Mouse (Mus musculus) E14TG2a.4 (cell line): ENCODE measurements at regions not wholly inside any gene's neighbourhood (a gene's known extent, or its start where the extent isn't known, plus 50 kb on each side); places are given as distances from the start of the nearest gene placed in this dataset.
A peak's percentile ranks its signal among the peaks of the same experiment; 100 is the strongest.

ENCODE experiments used
- H3K27me3 ChIP-seq: 2 replicates; pipeline ENCODE4 v1.6.1; 2014; ENCODE audit warnings: low read length, control low read depth; ENCODE audit not compliant: insufficient read depth
- H3K36me3 ChIP-seq: 2 replicates; pipeline ENCODE4 v1.6.1; 2014; ENCODE audit warnings: low read length, control low read depth; ENCODE audit not compliant: insufficient read depth
- H3K4me1 ChIP-seq: replicated peaks from 2 replicates; pipeline ENCODE4 v1.6.1; 2014; ENCODE audit warnings: low read depth, low read length, control low read depth
- H3K4me3 ChIP-seq: replicated peaks from 2 replicates; pipeline ENCODE4 v1.5.1; 2014; ENCODE audit warnings: mild to moderate bottlenecking, low read length
- H3K9me3 ChIP-seq: 2 replicates; pipeline ENCODE4 v1.6.1; 2014; ENCODE audit warnings: low read length, control low read depth
- CTCF ChIP-seq: conservative IDR thresholded peaks from 2 replicates; pipeline ENCODE4 v1.5.1; 2014; ENCODE audit warnings: low read length
- NANOG ChIP-seq: IDR thresholded peaks from 2 replicates; pipeline ENCODE4 v1.6.1; 2014; ENCODE audit warnings: borderline replicate concordance, low read length, mixed read lengths
- POU5F1 ChIP-seq: IDR thresholded peaks from 2 replicates; pipeline ENCODE4 v1.6.1; 2014; ENCODE audit warnings: low read length, borderline replicate concordance

DNA sequence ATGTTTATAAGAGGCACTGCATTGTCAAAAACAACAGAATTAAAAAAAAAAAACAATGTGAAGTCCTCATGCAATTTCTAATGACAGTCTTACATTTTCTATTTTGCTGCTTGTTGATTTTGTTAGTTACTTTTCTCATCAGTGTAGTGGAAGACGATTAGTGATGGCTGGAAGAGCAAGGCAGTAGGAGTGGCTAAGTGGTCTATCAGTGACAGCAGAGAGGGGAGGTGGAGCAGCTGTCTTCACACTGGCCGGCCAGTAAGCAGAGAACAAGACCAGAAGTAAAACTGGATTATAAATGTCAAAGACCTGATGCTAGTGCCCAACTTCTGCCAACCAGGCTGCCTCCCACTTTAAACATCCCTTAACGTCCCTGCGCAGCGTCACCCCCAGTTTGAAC lies 265.6 kb upstream of the Fbxl7 start:
- TF ChIP-seq POU5F1: no peak
- TF ChIP-seq NANOG: no peak
- Histone ChIP-seq H3K27me3 (no peaks in the 10 kb centered on the region), H3K36me3 (no peaks in the 10 kb centered on the region), H3K4me1 (no peaks in the 10 kb centered on the region), H3K4me3 (no peak overlapping the region), H3K9me3 (no peaks in the 10 kb centered on the region)

DNA sequence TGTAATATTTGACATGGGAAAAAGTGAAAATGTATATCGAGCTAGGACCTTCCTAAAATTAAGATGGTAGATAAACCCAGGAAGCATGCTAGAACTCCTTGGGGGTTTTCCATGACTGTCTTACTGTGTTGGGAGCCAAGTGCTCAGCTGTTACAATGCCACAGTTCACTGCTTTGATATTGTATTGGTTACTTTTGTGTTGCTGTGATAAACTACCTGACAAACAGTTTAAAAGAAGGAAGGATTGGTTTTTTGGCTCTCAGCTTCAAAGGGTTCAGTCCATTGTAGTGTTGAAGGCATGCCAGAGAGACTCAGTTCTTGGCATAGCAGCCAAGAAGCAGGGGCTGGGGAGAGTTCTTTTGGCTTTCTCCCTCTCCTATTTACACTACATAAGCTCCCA lies 272.1 kb upstream of the Fbxl7 start:
- Histone ChIP-seq H3K4me1 (no peaks in the 10 kb centered on the region; the same call in 1 of the 2 replicates), H3K27me3 (no peaks in the 10 kb centered on the region)
- TF ChIP-seq NANOG (no peak), POU5F1 (no peak), CTCF (no peak)

DNA sequence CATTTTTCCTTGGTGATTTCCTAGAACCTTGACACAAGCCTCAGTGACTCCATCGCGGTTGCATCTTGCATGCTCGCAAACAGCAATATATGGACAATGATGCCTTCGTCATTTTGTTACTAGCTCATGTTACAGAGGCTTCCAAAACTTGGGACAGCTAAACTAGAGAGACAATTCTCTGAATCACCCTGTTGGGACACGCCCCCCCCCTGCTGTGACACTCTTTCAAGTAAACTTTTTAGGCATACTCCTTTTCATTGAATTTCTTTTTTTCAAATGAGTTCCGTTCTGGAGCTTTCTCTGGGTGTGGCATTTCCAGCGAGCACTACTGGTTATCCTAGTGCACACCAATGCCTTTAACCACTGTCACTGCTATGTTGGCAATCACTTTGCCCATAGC lies 274.5 kb upstream of the Fbxl7 start:
- no peaks in the 10 kb centered on the region; the same call in 1 of the 2 replicates for H3K4me1 ChIP-seq
- TF ChIP-seq NANOG (no peak), POU5F1 (no peak), CTCF (no peak)
- H3K27me3 ChIP-seq: no peaks in the 10 kb centered on the region
- H3K4me3 ChIP-seq: no peak overlapping the region
- no peaks in the 10 kb centered on the region for H3K36me3 ChIP-seq
- peaks cover 4% of the 10 kb centered on the region for H3K9me3 ChIP-seq

More for the DNA sequence above, 272.1 kb upstream of the Fbxl7 start:
- Histone ChIP-seq H3K4me3 (no peak overlapping the region), H3K36me3 (no peaks in the 10 kb centered on the region), H3K9me3 (peaks cover 4% of the 10 kb centered on the region)

DNA sequence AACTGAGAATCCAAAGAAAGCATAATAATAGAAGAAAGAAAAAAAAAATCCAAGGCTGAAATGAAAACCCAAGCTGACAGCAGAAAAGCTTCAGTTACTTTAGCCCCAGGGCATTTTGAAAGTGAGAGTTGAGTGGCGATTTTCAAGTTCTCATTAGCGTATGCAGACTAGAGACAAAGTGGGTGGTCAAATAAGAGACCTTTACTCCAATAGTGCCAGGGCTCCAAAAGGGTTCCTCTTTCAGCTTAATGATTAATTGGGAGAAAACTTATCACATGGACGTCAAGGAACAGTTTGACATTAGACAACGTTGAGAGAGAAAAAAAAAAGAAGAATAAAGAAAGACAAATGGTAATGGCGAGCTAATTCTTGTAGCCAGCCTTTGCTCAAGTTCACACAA lies 278.1 kb upstream of the Fbxl7 start:
- no peaks in the 10 kb centered on the region; the same call in 1 of the 2 replicates for H3K4me1 ChIP-seq
- no peak overlapping the region for H3K4me3 ChIP-seq
- H3K9me3 ChIP-seq: peaks cover 4% of the 10 kb centered on the region
- TF ChIP-seq CTCF: no peak
- peak; percentile 8; the same call in 1 of the 2 replicates for TF ChIP-seq NANOG
- H3K27me3 ChIP-seq: no peaks in the 10 kb centered on the region
- H3K36me3 ChIP-seq: no peaks in the 10 kb centered on the region

DNA sequence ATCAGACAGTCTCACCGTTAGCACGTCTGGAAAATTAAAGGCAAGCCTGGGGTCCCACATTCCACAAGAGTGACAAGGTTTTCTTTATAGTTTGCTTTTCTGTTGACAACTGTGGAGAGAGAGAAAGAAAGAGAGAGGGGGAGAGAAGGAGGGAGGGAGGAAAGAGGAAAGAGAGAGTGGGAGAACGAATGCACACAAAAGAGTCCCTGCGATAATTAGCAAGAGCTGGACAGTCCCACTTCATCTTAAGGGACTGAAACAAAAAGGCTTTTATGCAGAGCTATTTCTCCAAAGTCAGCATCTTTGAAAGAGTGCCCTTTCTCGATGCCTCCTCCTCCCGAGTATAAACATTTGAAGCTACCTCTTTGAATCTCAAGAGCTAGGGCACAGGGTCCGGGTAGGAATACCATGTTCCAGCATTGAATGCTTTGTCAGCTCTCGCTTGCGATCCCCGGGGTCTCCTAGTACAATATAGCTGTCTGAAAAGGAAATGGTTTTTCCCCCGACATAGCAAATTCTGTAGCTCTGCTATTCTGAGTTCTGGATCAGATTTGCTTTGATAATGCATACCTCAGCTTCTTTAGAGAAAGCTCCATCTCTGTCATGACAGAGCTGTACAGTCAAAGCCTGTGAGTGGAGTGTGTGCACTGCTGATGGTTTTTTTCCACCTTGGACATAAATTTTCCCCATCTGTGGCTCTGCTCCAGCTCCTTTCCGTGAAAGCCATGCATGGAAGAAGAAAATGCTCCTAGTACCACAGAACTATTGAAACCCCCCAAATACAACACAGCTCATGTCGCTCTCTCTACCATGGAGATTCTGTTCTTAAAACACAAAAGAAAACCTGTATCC lies 282.9 kb upstream of the Fbxl7 start:
- no peaks in the 10 kb centered on the region for H3K27me3 ChIP-seq
- peaks cover 12% of the 10 kb centered on the region; the same call in 1 of the 2 replicates for H3K9me3 ChIP-seq
- TF ChIP-seq NANOG (no peak), POU5F1 (no peak), CTCF (no peak)
- no peak overlapping the region for H3K4me3 ChIP-seq
- H3K36me3 ChIP-seq: no peaks in the 10 kb centered on the region
- no peaks in the 10 kb centered on the region for H3K4me1 ChIP-seq

DNA sequence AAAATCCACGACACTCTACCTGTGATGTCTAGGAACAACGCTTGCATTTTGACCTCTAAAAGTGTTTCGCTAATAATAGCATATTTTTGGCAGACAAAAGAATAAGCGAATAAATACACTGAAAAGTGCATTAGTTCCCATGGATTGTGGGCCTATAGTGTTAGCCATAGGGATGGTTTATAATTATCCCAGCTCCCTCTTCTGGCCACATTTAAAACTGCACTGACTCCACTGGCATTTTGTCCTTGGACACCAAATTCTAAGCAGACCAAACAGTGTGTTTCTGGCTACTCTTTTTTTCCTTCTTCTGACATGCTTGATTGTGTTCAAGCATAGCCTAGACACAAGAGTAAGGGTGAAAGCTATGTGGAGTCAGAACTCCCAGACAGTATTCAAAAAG lies 276.8 kb upstream of the Ank start:
- no peaks in the 10 kb centered on the region for H3K27me3 ChIP-seq
- H3K9me3 ChIP-seq: no peaks in the 10 kb centered on the region
- H3K4me3 ChIP-seq: no peak overlapping the region
- H3K36me3 ChIP-seq: no peaks in the 10 kb centered on the region
- TF ChIP-seq POU5F1 (no peak), CTCF (peak; percentile 96)
- no peaks in the 10 kb centered on the region for H3K4me1 ChIP-seq

DNA sequence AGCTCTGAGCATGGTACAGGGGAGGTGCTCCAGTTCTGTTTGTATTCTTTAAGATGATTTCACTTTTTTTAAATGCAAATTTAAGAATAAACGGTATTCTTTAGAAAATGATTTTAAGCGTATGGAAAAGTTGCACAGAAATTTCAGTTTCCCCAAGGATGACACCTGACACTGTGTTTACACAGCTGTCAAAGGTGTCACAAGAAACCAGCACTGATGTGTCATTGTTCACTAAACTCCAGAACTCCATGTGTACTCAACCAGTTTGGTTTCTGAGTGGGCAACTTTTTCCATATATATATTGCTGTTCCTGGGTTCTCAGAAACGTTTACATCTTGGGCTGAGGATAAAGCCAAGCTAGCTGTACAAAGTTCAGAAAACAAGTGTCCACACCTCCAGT lies 265.0 kb upstream of the Ank start:
- no peak overlapping the region for H3K4me3 ChIP-seq
- TF ChIP-seq CTCF: no peak
- TF ChIP-seq NANOG: no peak
- no peak for TF ChIP-seq POU5F1
- no peaks in the 10 kb centered on the region for H3K36me3 ChIP-seq
- peaks cover 12% of the 10 kb centered on the region for H3K9me3 ChIP-seq
- peaks cover 2% of the 10 kb centered on the region; the same call in 1 of the 2 replicates for H3K4me1 ChIP-seq
- H3K27me3 ChIP-seq: no peaks in the 10 kb centered on the region

DNA sequence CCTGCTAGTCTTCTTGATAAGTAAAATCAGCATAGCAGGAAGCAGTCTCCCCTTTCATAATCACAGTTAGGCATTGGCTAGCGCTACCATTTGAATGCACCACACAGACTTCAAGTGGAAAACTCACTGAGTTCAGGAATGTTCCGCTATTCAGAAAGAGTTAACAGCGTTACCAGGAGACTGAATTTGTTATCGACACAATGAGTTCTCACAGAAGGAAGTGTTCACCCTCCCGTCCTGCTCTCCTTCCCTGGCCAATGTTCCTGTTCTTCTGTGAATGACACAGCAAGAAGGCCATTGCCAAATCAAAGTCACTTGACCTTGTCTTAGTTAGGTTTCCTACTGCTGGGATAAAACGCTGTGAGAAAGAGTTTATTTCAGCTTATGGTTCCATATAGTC lies 261.6 kb upstream of the Ank start:
- Histone ChIP-seq H3K9me3 (no peaks in the 10 kb centered on the region), H3K4me3 (no peak overlapping the region), H3K4me1 (peaks cover 2% of the 10 kb centered on the region; the same call in 1 of the 2 replicates), H3K27me3 (no peaks in the 10 kb centered on the region), H3K36me3 (no peaks in the 10 kb centered on the region)
- TF ChIP-seq NANOG (no peak), POU5F1 (no peak), CTCF (no peak)

DNA sequence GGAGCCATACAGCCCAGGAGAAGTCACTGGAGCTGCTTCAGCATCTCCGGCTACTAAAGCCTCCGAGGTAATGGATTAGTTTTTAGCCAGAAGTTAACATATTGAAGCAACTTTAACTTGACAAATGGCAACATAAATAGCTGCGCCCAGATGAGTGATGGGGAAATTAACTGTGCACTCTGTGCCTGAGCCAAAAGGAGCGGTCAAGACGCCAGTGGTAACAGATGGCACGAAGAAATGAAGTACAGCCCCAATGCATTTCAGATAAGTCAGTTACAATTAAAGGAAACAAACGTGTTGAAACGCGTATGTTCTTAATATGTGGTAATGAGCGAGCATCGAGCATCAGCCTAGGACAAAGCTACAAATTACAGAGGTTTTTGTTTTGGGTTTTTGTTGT lies 259.0 kb upstream of the Ank start:
- H3K4me1 ChIP-seq: peaks cover 2% of the 10 kb centered on the region; the same call in 1 of the 2 replicates
- H3K27me3 ChIP-seq: no peaks in the 10 kb centered on the region
- H3K4me3 ChIP-seq: no peak overlapping the region
- H3K9me3 ChIP-seq: no peaks in the 10 kb centered on the region
- TF ChIP-seq POU5F1 (no peak), CTCF (no peak), NANOG (no peak)
- no peaks in the 10 kb centered on the region for H3K36me3 ChIP-seq
